Mouse (Mus musculus) midbrain, embryonic 16.5 days (tissue): ENCODE results near the gene Cdhr4. TPM values are rescaled to one million over a fixed set of nuclear protein-coding genes. Genes with fewer than 3 reads are reported as not detected.
A peak's percentile ranks its signal among the peaks of the same experiment; 100 is the strongest.

Experiments used
- ATAC-seq: fragments of 200-750 bp; cut with Nextera tagmentation; 2 replicates; pipeline ENCODE4 v1.8.0; 2017; ENCODE audit warnings: moderate TSS enrichment
- H3K27ac ChIP-seq: fragments of 300-500 bp; sonication (generic); 2 replicates; pipeline ENCODE4 v1.5.1; 2014; ENCODE audit warnings: mild to moderate bottlenecking, low read length, mixed read lengths
- H3K27me3 ChIP-seq: fragments of 300-500 bp; sonication (generic); 2 replicates; pipeline ENCODE4 v1.6.1; 2014; ENCODE audit warnings: low read depth, low read length, mixed read lengths; ENCODE audit not compliant: control insufficient read depth, insufficient read depth
- H3K36me3 ChIP-seq: fragments of 300-500 bp; sonication (generic); 2 replicates; pipeline ENCODE4 v1.6.1; 2014; ENCODE audit warnings: mild to moderate bottlenecking, low read length, moderate library complexity, mixed read lengths; ENCODE audit not compliant: control insufficient read depth, insufficient read depth
- H3K4me1 ChIP-seq: fragments of 300-500 bp; sonication (generic); 2 replicates; pipeline ENCODE4 v1.6.1; 2014; ENCODE audit warnings: mild to moderate bottlenecking, low read length, mixed read lengths; ENCODE audit not compliant: control insufficient read depth, insufficient read depth
- H3K4me2 ChIP-seq: fragments of 300-500 bp; sonication (generic); 2 replicates; pipeline ENCODE4 v1.6.1; 2014; ENCODE audit warnings: mild to moderate bottlenecking, low read length, mixed read lengths
- H3K4me3 ChIP-seq: fragments of 300-500 bp; sonication (generic); 2 replicates; pipeline ENCODE4 v1.5.1; 2014; ENCODE audit warnings: low read depth, mild to moderate bottlenecking, low read length, moderate library complexity, mixed read lengths
- H3K9ac ChIP-seq: fragments of 300-500 bp; sonication (generic); 2 replicates; pipeline ENCODE4 v1.6.1; 2014; ENCODE audit warnings: low read depth, low read length, mixed read lengths
- H3K9me3 ChIP-seq: fragments of 300-500 bp; sonication (generic); replicated peaks from 2 replicates; pipeline ENCODE4 v1.6.1; 2014; ENCODE audit warnings: mild to moderate bottlenecking, low read length, mixed read lengths; ENCODE audit not compliant: control insufficient read depth, poor library complexity, severe bottlenecking
- WGBS: fragments of 180-500 bp; shearing (Covaris S2); extraction: QIAGEN DNeasy Blood & Tissue Kit; methylation state at CpG from one replicate; pipeline ENCODE4 v1.1.7; 2014; 5-methylcytosine and 5-hydroxymethylcytosine counted together
- polyA plus RNA-seq: library from polyadenylated mRNA; unstranded; fragments of >200 nt; fragmentation: Nextera tagmentation; extraction: Ambion mirVana; gene quantifications from 2 replicates; pipeline ENCODE4 v1.2.1, GENCODE M21; 2015

Cdhr4 gene
- polyA plus RNA-seq, 1 experiment from 2014 or later = 1.2 TPM

DNA sequence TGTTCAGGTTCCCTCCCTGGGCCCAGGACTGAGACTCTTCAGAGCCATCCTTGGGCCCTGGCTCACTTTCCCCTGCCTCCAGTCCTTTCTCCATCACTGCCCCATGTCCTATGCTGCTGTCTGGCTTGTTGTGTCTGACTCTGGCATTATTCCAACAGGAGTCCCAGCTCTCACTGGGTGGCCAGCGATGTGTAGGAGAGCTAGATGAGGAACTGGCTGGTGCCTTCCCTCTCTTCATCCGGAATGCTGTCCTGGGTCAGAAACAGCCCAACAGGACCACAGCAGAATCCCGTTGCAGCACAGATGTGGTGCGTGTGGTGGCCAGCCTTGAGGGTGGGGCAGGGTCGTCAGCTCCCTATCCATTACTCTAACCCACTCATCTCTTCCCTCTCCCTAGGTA is 22.0 kb upstream of the Cdhr4 start:
- Histone ChIP-seq H3K9me3 (no peaks in the 10 kb centered on the region), H3K36me3 (0 out of 2 replicates have a peak, but pooled peaks cover 2% of the 10 kb centered on the region), H3K4me1 (no peaks in the 10 kb centered on the region), H3K27ac (no peak overlapping the region), H3K9ac (no peak overlapping the region), H3K27me3 (no peaks in the 10 kb centered on the region), H3K4me2 (no peak overlapping the region), H3K4me3 (no peak overlapping the region)
- ATAC-seq = no peak
- WGBS = 91% methylated on average over 5 of the region's 5 CpGs

DNA sequence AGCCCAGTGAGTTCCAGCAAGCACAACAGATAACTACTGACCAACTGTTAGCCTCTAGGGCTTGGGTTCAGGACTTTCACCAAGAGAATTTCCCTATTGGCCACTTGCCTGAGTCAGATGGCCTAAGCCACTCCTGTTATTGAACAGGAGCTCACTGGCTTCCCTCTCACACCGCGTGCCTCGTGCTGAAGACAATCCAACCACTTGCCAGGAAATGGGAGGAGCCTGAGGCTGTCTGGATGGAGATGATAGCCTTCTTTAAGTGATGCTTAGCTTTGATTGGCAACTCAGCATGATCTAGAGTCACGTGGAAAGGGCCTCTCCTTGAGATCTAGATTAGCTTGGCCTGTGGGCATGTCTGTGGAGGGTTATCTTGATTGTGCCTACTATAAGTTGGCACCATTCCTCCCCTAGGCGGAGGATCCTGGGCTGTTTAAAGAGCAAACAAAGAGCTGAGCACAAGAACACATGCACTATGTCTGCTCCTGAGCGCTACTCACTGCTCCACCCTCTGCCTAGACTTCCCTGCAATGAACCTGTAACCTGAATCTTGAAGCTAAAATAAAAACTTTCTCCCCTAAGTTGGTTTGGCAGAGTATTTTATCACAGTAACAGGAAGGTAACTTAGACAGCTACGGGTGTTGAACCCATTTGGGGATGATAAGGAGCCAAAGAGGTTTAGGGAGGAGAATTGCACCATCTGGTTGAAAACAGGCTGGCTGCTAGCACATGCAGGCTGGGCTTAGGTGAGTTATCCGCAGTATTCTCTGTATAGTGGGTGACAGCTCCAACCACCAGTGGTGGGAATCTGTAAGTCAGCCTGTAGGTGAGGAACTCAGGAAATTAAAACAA is 20.4 kb upstream of the Cdhr4 start:
- Histone ChIP-seq H3K36me3 (0 out of 2 replicates have a peak, but pooled peaks cover 2% of the 10 kb centered on the region), H3K4me2 (no peak overlapping the region), H3K9ac (no peak overlapping the region), H3K27ac (no peak overlapping the region), H3K9me3 (no peaks in the 10 kb centered on the region), H3K27me3 (no peaks in the 10 kb centered on the region), H3K4me1 (no peaks in the 10 kb centered on the region), H3K4me3 (no peak overlapping the region)
- ATAC-seq = no peak
- 87% methylated on average over 8 of the region's 8 CpGs for WGBS

DNA sequence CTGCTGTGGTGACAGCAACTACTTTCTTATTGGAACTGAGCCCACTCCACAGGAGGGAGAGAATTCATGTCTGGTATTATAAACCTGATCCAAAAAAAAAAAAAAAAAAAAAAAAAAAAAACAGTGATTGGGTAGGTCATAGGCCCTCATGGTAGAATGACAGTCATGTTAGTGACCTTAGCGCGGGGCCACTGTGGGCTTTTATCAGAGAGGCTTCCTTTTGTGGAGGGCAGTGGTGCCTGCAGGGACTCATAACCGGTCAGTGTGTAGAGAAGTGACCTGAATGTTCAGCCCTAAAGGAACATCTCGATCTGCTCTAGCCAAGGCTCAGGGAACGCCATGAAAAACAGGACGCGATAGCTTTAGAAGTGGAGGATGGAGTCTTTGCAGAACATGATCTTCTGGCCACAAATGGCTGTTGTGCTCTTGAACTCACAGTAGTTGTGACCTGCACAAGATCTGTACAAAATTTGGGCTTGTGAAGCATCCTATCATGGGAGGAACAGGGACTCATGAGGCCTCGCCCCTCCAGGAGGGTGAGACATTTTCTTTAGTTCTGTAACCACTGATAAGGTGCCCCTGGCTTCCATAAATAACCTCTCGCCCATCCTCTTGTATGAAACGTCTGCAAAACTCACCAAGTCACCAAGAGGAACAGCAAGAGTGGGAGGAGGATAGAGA is 17.7 kb upstream of the Cdhr4 start:
- no peak for ATAC-seq
- Histone ChIP-seq H3K9ac (no peak overlapping the region), H3K4me2 (no peak overlapping the region), H3K36me3 (0 out of 2 replicates have a peak, but pooled peaks cover 2% of the 10 kb centered on the region), H3K27me3 (no peaks in the 10 kb centered on the region), H3K9me3 (no peaks in the 10 kb centered on the region), H3K27ac (no peak overlapping the region), H3K4me3 (no peak overlapping the region), H3K4me1 (no peaks in the 10 kb centered on the region)
- 86% methylated on average over 10 of the region's 10 CpGs for WGBS

DNA sequence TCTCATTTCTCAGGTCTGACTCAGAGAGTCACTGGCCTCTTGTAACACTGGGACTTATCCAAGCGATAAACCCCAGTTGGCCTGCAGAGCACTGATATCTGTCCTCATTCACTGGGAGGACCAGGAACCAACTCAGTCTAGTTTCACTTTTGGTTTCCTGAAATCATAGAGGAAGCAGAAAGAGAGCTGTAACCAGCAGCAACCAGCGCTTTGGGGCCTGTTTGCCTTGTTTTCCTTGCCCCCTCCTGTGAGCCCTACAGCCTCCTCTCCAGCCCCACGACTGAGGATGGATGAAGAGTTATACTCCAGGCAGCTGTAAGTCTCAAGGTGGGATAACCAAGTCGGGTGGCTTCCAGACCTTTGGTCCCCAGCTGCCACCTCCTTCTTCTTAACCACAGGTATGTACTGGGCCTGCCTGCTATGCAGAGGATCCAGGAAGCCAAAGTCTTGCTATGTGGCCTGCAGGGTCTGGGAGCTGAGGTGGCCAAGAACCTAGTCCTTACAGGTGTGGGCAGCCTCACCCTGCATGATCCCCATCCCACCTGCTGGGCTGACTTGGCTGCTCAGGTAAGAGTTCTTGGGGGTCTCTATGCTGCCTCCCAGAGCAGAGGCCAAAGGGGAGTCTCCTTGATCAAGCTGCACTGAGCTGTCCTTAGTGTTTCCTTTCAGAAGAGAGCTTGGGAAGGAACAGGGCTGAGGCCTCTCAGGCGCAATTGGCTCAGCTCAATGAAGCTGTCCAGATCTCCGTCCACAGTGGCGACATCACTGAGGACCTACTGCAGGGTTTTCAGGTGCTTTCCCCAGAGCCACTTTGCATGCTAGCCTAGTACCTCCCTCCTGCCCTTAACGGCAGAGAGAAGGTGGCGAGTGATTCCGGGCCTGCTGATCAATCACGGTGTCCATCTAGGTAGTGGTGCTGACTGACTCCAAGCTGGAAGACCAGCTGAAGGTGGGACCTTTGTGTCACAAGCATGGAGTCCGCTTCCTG is 16.6 kb upstream of the Cdhr4 start, which contains the start of gene Uba7:
Gene Uba7 (plus strand): TSS at position 107 of the 988 bp plus-strand sequence.
- no peaks in the 10 kb centered on the region for H3K4me1 ChIP-seq
- no peak within 1 kb of the TSS for H3K4me2 ChIP-seq
- 73% methylated on average over 12 of the region's 12 CpGs for WGBS

DNA sequence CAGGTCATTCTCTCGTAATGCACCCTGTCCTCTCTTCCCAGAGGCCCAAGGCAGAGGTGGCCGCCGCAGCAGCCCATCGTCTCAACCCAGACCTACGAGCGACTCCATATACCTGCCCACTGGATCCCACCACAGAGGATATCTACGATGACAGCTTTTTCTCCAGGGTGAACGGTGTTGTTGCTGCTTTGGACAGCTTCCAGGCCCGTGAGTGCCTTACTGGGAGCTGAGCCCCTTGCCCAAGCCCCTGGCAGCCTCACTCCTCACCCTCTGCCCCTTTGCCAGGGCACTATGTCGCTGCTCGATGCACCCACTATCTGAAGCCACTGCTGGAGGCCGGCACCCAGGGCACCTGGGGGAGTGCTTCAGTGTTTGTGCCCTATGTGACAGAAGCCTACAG is 13.5 kb upstream of the Cdhr4 start:
- no peak overlapping the region for H3K4me2 ChIP-seq
- no peak overlapping the region for H3K4me3 ChIP-seq
- no peak overlapping the region for H3K9ac ChIP-seq
- no peak overlapping the region for H3K27ac ChIP-seq
- no peak for ATAC-seq
- no peaks in the 10 kb centered on the region for H3K9me3 ChIP-seq
- WGBS = 89% methylated on average over 12 of the region's 12 CpGs
- peaks cover 2% of the 10 kb centered on the region; the same call in 1 of the 2 replicates for H3K4me1 ChIP-seq
- H3K36me3 ChIP-seq = no peaks in the 10 kb centered on the region
- H3K27me3 ChIP-seq = peaks cover under 1% of the 10 kb centered on the region; the same call in 1 of the 2 replicates

More for the DNA sequence above, 16.6 kb upstream of the Cdhr4 start, which contains the start of gene Uba7:
- Histone ChIP-seq H3K36me3 (0 out of 2 replicates have a peak, but pooled peaks cover 2% of the 10 kb centered on the region), H3K4me3 (no peak within 1 kb of the TSS), H3K27ac (no peak within 1 kb of the TSS), H3K9me3 (no peaks in the 10 kb centered on the region), H3K27me3 (no peaks in the 10 kb centered on the region), H3K9ac (no peak within 1 kb of the TSS)
- no peak for ATAC-seq

DNA sequence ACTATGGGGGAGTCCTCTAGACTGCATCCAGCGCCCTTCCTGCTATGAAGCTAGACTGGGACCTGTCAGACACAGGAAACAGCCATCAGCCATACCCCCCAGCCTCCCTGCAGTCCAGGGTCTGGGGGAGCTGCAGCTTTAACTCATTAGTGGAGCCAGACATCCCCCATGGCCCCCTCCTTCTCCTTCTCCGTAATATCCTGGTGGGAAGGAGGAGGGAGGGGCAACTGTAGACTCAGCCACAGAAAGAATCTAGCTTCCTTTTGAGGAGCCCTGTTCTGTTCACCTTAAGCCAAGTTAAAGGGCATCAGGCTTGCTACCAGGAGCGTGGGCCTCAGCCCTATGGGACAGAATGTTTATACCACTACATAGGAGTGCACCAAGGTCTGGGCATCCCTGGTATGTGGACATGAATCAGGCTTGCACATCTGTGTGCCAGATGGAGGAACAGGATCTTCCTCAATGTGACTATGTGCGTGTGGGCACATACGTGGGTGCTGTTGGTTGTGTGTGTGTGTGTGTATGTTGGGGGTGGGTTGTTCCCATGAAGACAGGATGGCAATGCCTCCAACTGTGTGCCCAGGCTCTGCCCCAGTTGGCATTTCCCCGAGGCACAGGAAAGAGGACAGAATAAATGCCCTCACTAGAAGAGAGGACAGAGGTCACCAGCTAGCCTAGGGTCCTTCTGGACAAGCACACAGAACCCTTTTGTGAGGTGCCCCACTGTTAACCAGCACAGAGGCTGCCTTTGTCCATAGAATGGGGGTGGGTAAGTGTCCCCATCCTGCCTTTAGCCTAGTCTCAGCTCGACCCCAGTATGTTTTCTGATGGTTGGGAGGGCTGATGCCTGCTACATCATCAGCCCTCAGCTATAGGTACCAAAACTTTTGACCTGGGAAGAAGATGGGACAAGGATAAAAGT is 10.4 kb upstream of the Cdhr4 start:
- H3K36me3 ChIP-seq = no peaks in the 10 kb centered on the region
- 63% methylated on average over 7 of the region's 7 CpGs for WGBS
- peaks cover 10% of the 10 kb centered on the region for H3K4me1 ChIP-seq
- H3K27ac ChIP-seq = peak overlapping the region; percentile 67
- 0 out of 2 replicates have a peak overlapping the region, but pooled peaks have one; percentile 0 for H3K9ac ChIP-seq
- peaks cover 7% of the 10 kb centered on the region for H3K27me3 ChIP-seq
- H3K9me3 ChIP-seq = no peaks in the 10 kb centered on the region
- no peak for ATAC-seq
- 0 out of 2 replicates have a peak overlapping the region, but pooled peaks have one; percentile 3 for H3K4me3 ChIP-seq
- no peak overlapping the region for H3K4me2 ChIP-seq

DNA sequence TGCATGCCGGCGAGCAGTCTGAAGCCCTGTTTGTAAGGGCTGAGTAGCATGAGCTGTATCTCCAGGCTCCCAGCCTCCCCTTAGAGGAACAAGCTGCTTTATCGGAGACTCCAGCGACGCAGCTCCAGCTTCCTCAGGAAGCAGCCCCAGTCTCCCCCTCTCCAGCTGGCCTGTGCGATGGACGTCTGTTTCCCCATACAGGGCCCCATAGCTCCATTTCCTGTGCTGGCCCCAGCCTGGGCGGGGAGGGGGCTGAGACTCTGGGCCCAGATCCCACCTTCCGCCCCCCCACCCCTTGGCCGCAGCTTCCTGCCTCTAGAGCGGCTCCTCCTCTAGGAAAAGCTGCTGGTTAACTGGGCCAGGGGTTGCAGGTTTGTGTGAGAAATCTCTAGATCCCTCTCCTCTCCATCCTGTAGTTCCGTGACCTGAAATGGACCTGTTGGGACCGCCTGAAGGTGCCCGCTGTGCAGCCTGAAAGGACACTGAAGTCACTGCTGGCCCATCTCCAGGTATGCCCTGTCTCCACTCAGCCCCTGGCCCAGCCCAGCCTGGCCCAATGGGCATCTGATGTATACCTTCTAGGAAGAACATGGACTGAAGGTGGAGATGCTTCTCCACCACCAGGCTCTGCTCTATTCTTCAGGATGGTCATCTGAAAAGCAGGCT is 9.5 kb upstream of the Cdhr4 start, which contains the start of gene Gm20661:
Gene Gm20661 (plus strand): TSS at position 378 of the 666 bp plus-strand sequence.
- WGBS = 65% methylated on average over 14 of the region's 14 CpGs
- H3K4me2 ChIP-seq = peak within 1 kb of the TSS; percentile 89; the same call in 1 of the 2 replicates
- H3K4me3 ChIP-seq = 0 out of 2 replicates have a peak within 1 kb of the TSS, but pooled peaks have one; percentile 3
- peaks cover 7% of the 10 kb centered on the region for H3K27me3 ChIP-seq
- peaks cover 10% of the 10 kb centered on the region for H3K4me1 ChIP-seq
- H3K9me3 ChIP-seq = no peaks in the 10 kb centered on the region
- ATAC-seq = no peak
- H3K9ac ChIP-seq = no peak within 1 kb of the TSS
- no peaks in the 10 kb centered on the region for H3K36me3 ChIP-seq
- H3K27ac ChIP-seq = peak within 1 kb of the TSS; percentile 75
